Mouse (Mus musculus): ENCODE results near the gene Jup. TPM values are rescaled to one million over a fixed set of nuclear protein-coding genes. Genes with fewer than 3 reads are reported as not detected.

Gene Jup
- total and polyA plus RNA-seq, 3 experiments = 0.33 TPM; not detected in 2

DNA sequence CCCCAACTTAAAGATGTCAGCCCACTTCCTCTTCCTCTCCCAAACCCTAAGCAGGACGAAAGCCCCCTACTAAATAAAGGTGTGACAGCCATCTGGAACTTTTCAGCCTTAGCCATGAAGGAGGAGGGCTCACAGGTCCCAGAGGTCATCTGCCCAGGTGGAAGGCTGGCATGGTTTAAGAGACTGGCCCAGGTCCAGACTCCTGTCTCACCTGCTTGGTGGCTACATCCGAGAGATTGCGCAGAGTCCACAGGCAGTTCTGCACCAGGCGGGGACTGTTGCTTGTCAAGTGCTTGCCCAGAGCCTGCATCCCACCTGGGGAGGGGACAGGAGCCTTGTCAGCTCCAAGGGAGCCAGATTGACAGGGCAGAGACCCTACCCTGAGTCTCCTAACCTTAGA lies 18.3 kb downstream of the Jup start:
- Histone ChIP-seq H3K9me3 (replicated peaks) (no peaks in the 10 kb centered on the region), H3K36me3 (replicated peaks) (no peaks in the 10 kb centered on the region), H3K27me3 (ENCODE audit: insufficient read depth, low read length) (peaks cover 42% of the 10 kb centered on the region), H3K4me1 (ENCODE audit: insufficient read depth, low read depth, low read length) (no peaks in the 10 kb centered on the region), H3K4me3 (ENCODE audit: low read depth, low read length) (no peak overlapping the region)
- no peak for TF ChIP-seq CTCF (IDR thresholded peaks at IDR 0.05; ENCODE audit: low read depth, low read length)
- TF ChIP-seq POLR2AphosphoS5 (IDR thresholded peaks at IDR 0.05; ENCODE audit: insufficient replicate concordance, low read depth, low read length) = no peak
- no peak for TF ChIP-seq GATA2 (IDR thresholded peaks at IDR 0.05; ENCODE audit: borderline replicate concordance, low read depth, low read length)
- TF ChIP-seq TAL1 (conservative IDR thresholded peaks at IDR 0.05; ENCODE audit: low read depth, low read length) = no peak
- TF ChIP-seq GATA1 (IDR thresholded peaks at IDR 0.05; ENCODE audit: borderline replicate concordance, low read length) = no peak
- ATAC-seq (ENCODE audit: extremely low read depth, insufficient number of reproducible peaks, low FRiP score, poor library complexity, severe bottlenecking) (no peak), DNase-seq (ENCODE audit: low spot score) (no peak)

DNA sequence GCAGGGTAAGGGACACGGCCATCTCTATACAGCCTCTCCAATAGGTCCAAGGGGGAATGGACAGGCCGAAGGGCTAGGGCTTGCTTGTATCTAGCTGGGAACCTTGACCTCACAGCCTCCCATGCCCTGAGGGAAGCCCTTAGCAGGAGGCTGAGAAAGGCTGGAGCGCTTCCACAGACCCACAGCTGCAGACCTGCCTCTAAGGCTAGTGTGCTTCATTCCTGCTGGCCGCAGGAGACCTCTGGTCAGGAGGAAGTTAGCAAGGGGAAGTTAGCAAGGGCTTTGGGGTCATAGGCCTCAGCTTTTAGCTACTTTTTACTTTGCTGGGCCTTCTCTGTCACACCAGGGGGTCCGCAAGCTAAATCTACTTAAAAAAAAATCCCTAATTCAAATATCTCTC lies 19.1 kb downstream of the Jup start:
- Histone ChIP-seq H3K4me1 (ENCODE audit: insufficient read depth, low read depth, low read length) (no peaks in the 10 kb centered on the region), H3K27me3 (ENCODE audit: insufficient read depth, low read length) (peaks cover 45% of the 10 kb centered on the region), H3K9me3 (replicated peaks) (no peaks in the 10 kb centered on the region), H3K4me3 (ENCODE audit: low read depth, low read length) (no peak overlapping the region), H3K36me3 (replicated peaks) (no peaks in the 10 kb centered on the region)
- TF ChIP-seq GATA1 (IDR thresholded peaks at IDR 0.05; ENCODE audit: borderline replicate concordance, low read length) (no peak), TAL1 (conservative IDR thresholded peaks at IDR 0.05; ENCODE audit: low read depth, low read length) (no peak), POLR2AphosphoS5 (IDR thresholded peaks at IDR 0.05; ENCODE audit: insufficient replicate concordance, low read depth, low read length) (no peak), CTCF (IDR thresholded peaks at IDR 0.05; ENCODE audit: low read depth, low read length) (no peak), GATA2 (IDR thresholded peaks at IDR 0.05; ENCODE audit: borderline replicate concordance, low read depth, low read length) (no peak)
- ATAC-seq (ENCODE audit: extremely low read depth, insufficient number of reproducible peaks, low FRiP score, poor library complexity, severe bottlenecking) = no peak
- no peak for DNase-seq (ENCODE audit: low spot score)

DNA sequence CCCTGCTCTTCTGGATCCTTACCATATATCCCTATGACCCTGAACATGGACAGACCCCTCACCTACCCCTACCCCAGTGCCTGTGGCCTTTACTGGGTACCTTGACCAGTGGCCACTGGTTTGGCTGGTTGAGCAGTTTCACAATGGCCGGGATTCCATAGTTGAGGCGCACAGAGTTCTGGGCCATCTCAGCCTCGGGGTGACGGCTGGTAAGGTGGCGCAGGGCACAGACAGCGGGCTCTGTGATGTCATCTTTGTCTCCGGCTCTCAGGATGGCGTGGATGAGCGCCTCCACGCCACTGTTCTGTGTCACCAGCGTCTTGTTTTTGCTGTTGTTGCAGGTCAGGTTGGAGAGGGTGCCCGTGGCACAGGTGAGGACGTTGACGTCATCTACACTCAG lies 19.6 kb downstream of the Jup start:
- Histone ChIP-seq H3K27me3 (ENCODE audit: insufficient read depth, low read length) (peaks cover 41% of the 10 kb centered on the region), H3K4me3 (ENCODE audit: low read depth, low read length) (no peak overlapping the region), H3K9me3 (replicated peaks) (no peaks in the 10 kb centered on the region), H3K36me3 (replicated peaks) (no peaks in the 10 kb centered on the region), H3K4me1 (ENCODE audit: insufficient read depth, low read depth, low read length) (no peaks in the 10 kb centered on the region)
- DNase-seq (ENCODE audit: low spot score) (no peak), ATAC-seq (ENCODE audit: extremely low read depth, insufficient number of reproducible peaks, low FRiP score, poor library complexity, severe bottlenecking) (no peak)
- TF ChIP-seq POLR2AphosphoS5 (IDR thresholded peaks at IDR 0.05; ENCODE audit: insufficient replicate concordance, low read depth, low read length) (no peak), TAL1 (conservative IDR thresholded peaks at IDR 0.05; ENCODE audit: low read depth, low read length) (no peak), GATA2 (IDR thresholded peaks at IDR 0.05; ENCODE audit: borderline replicate concordance, low read depth, low read length) (no peak), GATA1 (IDR thresholded peaks at IDR 0.05; ENCODE audit: borderline replicate concordance, low read length) (no peak), CTCF (IDR thresholded peaks at IDR 0.05; ENCODE audit: low read depth, low read length) (no peak)

DNA sequence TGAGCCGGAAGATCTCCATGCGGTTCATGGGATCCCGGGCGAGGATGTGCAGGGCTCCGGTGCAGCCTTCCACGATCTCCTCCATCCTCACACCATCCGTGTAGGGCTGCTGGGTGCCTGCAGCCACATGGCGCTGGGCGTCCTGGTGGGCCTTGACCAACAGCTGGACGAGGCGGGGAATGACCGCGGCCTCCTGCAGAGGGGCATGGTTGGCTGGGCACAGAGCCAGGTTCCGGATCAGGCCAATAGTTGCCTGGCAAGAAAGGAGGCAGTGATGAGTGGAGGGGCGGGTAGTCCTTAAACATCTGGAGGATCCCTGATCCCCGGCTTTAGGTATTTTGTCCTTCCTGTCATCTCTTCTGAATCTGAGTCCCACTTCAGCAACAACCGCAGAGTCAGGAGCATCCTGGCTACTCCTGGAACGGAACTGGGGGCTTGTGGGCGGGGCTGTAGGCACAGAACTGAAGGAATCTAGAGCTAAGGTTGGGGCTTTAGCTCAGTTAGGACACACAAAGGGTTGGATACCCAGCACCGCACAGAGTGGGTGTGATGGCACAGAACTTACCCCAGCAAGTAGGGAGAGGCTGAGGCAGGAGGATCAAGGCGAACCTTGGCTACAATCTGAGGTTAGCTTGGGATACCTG lies 20.7 kb downstream of the Jup start:
- H3K9me3 ChIP-seq (replicated peaks) = no peaks in the 10 kb centered on the region
- H3K4me1 ChIP-seq (ENCODE audit: insufficient read depth, low read depth, low read length) = no peaks in the 10 kb centered on the region
- no peaks in the 10 kb centered on the region for H3K36me3 ChIP-seq (replicated peaks)
- ATAC-seq (ENCODE audit: extremely low read depth, insufficient number of reproducible peaks, low FRiP score, poor library complexity, severe bottlenecking) (no peak), DNase-seq (ENCODE audit: low spot score) (no peak)
- TF ChIP-seq TAL1 (conservative IDR thresholded peaks at IDR 0.05; ENCODE audit: low read depth, low read length) = no peak
- no peak for TF ChIP-seq CTCF (IDR thresholded peaks at IDR 0.05; ENCODE audit: low read depth, low read length)
- TF ChIP-seq GATA2 (IDR thresholded peaks at IDR 0.05; ENCODE audit: borderline replicate concordance, low read depth, low read length) = no peak
- peaks cover 41% of the 10 kb centered on the region for H3K27me3 ChIP-seq (ENCODE audit: insufficient read depth, low read length)
- H3K4me3 ChIP-seq (ENCODE audit: low read depth, low read length) = no peak overlapping the region

DNA sequence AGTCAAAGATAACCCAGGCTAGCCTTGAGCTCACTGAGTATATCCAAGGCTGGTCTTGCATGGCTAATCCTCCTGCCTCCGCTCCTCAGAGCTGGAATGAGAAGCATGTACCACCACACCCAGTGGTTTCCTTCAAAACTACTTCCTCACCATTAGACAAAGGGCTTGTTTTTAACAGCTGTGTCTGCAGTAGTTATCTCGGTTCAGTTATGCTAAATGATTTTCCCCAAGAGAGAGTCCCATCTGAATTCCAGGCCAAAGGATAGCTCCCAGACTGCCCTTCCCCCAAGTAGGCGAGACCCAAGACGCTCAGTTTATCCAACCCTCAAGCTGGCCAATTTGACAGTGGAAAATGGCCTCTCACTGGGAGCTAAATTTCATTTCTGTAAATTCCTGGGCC lies 21.6 kb downstream of the Jup start:
- no peak for TF ChIP-seq TAL1 (conservative IDR thresholded peaks at IDR 0.05; ENCODE audit: low read depth, low read length)
- no peak for TF ChIP-seq POLR2AphosphoS5 (IDR thresholded peaks at IDR 0.05; ENCODE audit: insufficient replicate concordance, low read depth, low read length)
- TF ChIP-seq GATA2 (IDR thresholded peaks at IDR 0.05; ENCODE audit: borderline replicate concordance, low read depth, low read length) = no peak
- no peak for TF ChIP-seq CTCF (IDR thresholded peaks at IDR 0.05; ENCODE audit: low read depth, low read length)
- TF ChIP-seq GATA1 (IDR thresholded peaks at IDR 0.05; ENCODE audit: borderline replicate concordance, low read length) = no peak
- no peak overlapping the region for H3K4me3 ChIP-seq (ENCODE audit: low read depth, low read length)
- no peaks in the 10 kb centered on the region for H3K4me1 ChIP-seq (ENCODE audit: insufficient read depth, low read depth, low read length)
- H3K36me3 ChIP-seq (replicated peaks) = no peaks in the 10 kb centered on the region
- H3K27me3 ChIP-seq (ENCODE audit: insufficient read depth, low read length) = peaks cover 39% of the 10 kb centered on the region
- H3K9me3 ChIP-seq (replicated peaks) = no peaks in the 10 kb centered on the region
- ATAC-seq (ENCODE audit: extremely low read depth, insufficient number of reproducible peaks, low FRiP score, poor library complexity, severe bottlenecking) = no peak
- DNase-seq (ENCODE audit: low spot score) = no peak

DNA sequence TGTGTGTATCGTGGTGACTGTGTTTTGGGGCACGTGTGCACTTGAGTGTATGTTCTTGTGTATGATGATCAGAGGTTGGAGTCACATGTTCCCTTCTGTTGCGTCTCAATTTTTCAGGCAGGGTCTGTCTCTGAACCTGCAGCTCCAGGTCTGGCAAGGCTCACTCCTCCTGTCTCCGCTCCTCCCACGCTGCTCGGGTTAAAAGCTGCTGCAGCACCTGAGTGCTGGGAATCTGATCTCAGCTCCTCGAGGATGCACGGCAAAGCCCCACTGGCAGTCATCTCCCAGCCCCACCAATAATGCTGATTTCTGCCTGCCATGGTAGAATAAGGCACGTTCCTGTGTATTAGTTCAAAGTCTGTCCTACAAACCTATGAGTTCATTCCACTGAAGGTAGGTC lies 22.4 kb downstream of the Jup start:
- H3K36me3 ChIP-seq (replicated peaks) = no peaks in the 10 kb centered on the region

More for the DNA sequence above, 22.4 kb downstream of the Jup start:
- no peak for ATAC-seq (ENCODE audit: extremely low read depth, insufficient number of reproducible peaks, low FRiP score, poor library complexity, severe bottlenecking)
- Histone ChIP-seq H3K9me3 (replicated peaks) (no peaks in the 10 kb centered on the region), H3K27me3 (ENCODE audit: insufficient read depth, low read length) (peaks cover 36% of the 10 kb centered on the region; the same call in 1 of the 2 replicates), H3K4me1 (ENCODE audit: insufficient read depth, low read depth, low read length) (no peaks in the 10 kb centered on the region), H3K4me3 (ENCODE audit: low read depth, low read length) (no peak overlapping the region)
- no peak for DNase-seq (ENCODE audit: low spot score)
- TF ChIP-seq CTCF (IDR thresholded peaks at IDR 0.05; ENCODE audit: low read depth, low read length) (no peak), POLR2AphosphoS5 (IDR thresholded peaks at IDR 0.05; ENCODE audit: insufficient replicate concordance, low read depth, low read length) (no peak), TAL1 (conservative IDR thresholded peaks at IDR 0.05; ENCODE audit: low read depth, low read length) (no peak), GATA1 (IDR thresholded peaks at IDR 0.05; ENCODE audit: borderline replicate concordance, low read length) (no peak), GATA2 (IDR thresholded peaks at IDR 0.05; ENCODE audit: borderline replicate concordance, low read depth, low read length) (no peak)

Measured in G1E (cell line).